Mouse (Mus musculus) myocyte (in vitro differentiated cells): Measurements from ENCODE around the gene Fkrp. TPM values are rescaled to one million over a fixed set of nuclear protein-coding genes. Genes with fewer than 3 reads are reported as not detected.

ENCODE experiments used
- H3K27me3 ChIP-seq: one replicate; pipeline ENCODE4 v1.6.1; 2011; ENCODE audit not compliant: control insufficient read depth, insufficient read depth, insufficient read length
- H3K36me3 ChIP-seq: one replicate; pipeline ENCODE4 v1.6.1; 2011; ENCODE audit not compliant: control insufficient read depth, insufficient read depth
- H3K4me2 ChIP-seq: one replicate; pipeline ENCODE4 v1.6.1; 2011; ENCODE audit warnings: low read depth, control low read depth
- H3K4me3 ChIP-seq: one replicate; pipeline ENCODE4 v1.5.1; 2011; ENCODE audit warnings: mild to moderate bottlenecking, control low read depth, moderate library complexity
- H3K79me2 ChIP-seq: one replicate; pipeline ENCODE4 v1.6.1; 2011; ENCODE audit not compliant: control insufficient read depth, insufficient read depth
- H3ac ChIP-seq: one replicate; pipeline ENCODE4 v1.6.1; 2011; ENCODE audit not compliant: control insufficient read depth, insufficient read length
- CEBPB ChIP-seq: IDR thresholded peaks from 2 replicates; pipeline ENCODE4 v1.6.1; 2011; ENCODE audit warnings: mild to moderate bottlenecking, moderate library complexity; ENCODE audit not compliant: poor library complexity, insufficient read depth, severe bottlenecking
- E2F4 ChIP-seq: IDR thresholded peaks from one replicate; pipeline ENCODE4 v1.6.1; 2011; ENCODE audit warnings: mild to moderate bottlenecking, control low read depth, moderate library complexity; ENCODE audit not compliant: insufficient read depth
- MAX ChIP-seq: IDR thresholded peaks from one replicate; pipeline ENCODE4 v1.6.1; 2011; ENCODE audit warnings: low read depth, mild to moderate bottlenecking, control low read depth
- MYOD1 ChIP-seq, 3 experiments: IDR thresholded peaks; one replicate each; pipeline ENCODE4 v1.6.1; 2011; ENCODE audit warnings: control low read depth in 2 of 3, low read depth in 2 of 3, mild to moderate bottlenecking in 2 of 3, moderate library complexity in 1 of 3; ENCODE audit not compliant: insufficient read length in 2 of 3, control insufficient read depth in 1 of 3
- MYOG ChIP-seq, 3 experiments: IDR thresholded peaks; one replicate each; pipeline ENCODE4 v1.6.1; 2011; ENCODE audit warnings: control low read depth in 2 of 3, low read depth in 2 of 3, mild to moderate bottlenecking in 2 of 3; ENCODE audit not compliant: insufficient read length in 2 of 3, control insufficient read depth in 1 of 3, insufficient read depth in 1 of 3
- POLR2A ChIP-seq: IDR thresholded peaks from one replicate; pipeline ENCODE4 v1.6.1; 2011; ENCODE audit warnings: low read depth, mild to moderate bottlenecking, control low read depth, moderate library complexity; ENCODE audit not compliant: insufficient read length
- POLR2AphosphoS2 ChIP-seq: IDR thresholded peaks from one replicate; pipeline ENCODE4 v1.6.1; 2011; ENCODE audit warnings: low read depth, control low read depth; ENCODE audit not compliant: insufficient read length
- REST ChIP-seq: IDR thresholded peaks from one replicate; pipeline ENCODE4 v1.6.1; 2011; ENCODE audit warnings: mild to moderate bottlenecking, control low read depth, moderate library complexity; ENCODE audit not compliant: insufficient read depth, insufficient read length
- SRF ChIP-seq: IDR thresholded peaks from one replicate; pipeline ENCODE4 v1.6.1; 2011; ENCODE audit warnings: low read depth; ENCODE audit not compliant: control insufficient read depth, insufficient read length
- TCF12 ChIP-seq: IDR thresholded peaks from one replicate; pipeline ENCODE4 v1.6.1; 2011; ENCODE audit warnings: mild to moderate bottlenecking, control low read depth; ENCODE audit not compliant: poor library complexity, insufficient read depth, severe bottlenecking
- TCF3 ChIP-seq: IDR thresholded peaks from one replicate; pipeline ENCODE4 v1.6.1; 2011; ENCODE audit warnings: low read depth, control low read depth; ENCODE audit not compliant: insufficient read length
- USF1 ChIP-seq: IDR thresholded peaks from one replicate; pipeline ENCODE4 v1.6.1; 2011; ENCODE audit warnings: low read depth, mild to moderate bottlenecking, control low read depth, moderate library complexity
- polyA plus RNA-seq: library from polyadenylated mRNA; unstranded; fragments of >200 nt; fragmentation: generic; extraction: Trizol; gene quantifications from one replicate; pipeline ENCODE4 v1.2.1, GENCODE M21; 2012; ENCODE audit warnings: missing spikeins

Gene Fkrp
- polyA plus RNA-seq, 1 experiment: 26.7 TPM

DNA sequence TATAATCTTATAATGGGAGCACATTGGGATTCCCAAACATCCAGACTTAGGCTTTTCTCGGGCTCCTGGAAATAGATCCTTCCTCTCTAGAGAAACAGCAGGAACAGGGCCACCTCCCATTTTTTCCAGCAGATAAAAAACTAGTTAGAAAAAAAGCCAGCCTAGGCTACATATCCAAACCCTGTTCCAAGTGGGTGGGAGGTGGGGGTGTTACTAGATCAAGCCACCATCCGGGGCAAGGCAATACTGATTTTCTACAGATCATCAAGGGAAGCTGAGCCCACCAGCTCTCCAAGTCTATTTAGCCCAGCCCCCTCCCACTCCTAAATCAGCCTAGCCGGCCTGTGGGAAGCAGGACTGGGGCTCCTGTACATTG, 28.2 kb upstream of the Fkrp start:
- Histone ChIP-seq H3K36me3 (no peaks in the 10 kb centered on the region), H3K4me3 (peak overlapping the region; percentile 73), H3ac (no peak overlapping the region), H3K79me2 (no peaks in the 10 kb centered on the region), H3K27me3 (no peaks in the 10 kb centered on the region), H3K4me2 (peak overlapping the region; percentile 98)
- no peak for TF ChIP-seq MYOG (IDR thresholded peaks at IDR 0.05; ENCODE audit: control insufficient read depth in 1 of 3, insufficient read depth in 1 of 3, insufficient read length in 2 of 3, low read depth in 2 of 3)
- TF ChIP-seq POLR2AphosphoS2: no peak
- TF ChIP-seq POLR2A: no peak
- TF ChIP-seq USF1: no peak
- no peak for TF ChIP-seq TCF3
- no peak for TF ChIP-seq REST
- no peak for TF ChIP-seq MAX
- no peak for TF ChIP-seq TCF12
- TF ChIP-seq CEBPB: no peak
- TF ChIP-seq MYOD1 (IDR thresholded peaks at IDR 0.05; ENCODE audit: control insufficient read depth in 1 of 3, insufficient read length in 2 of 3, low read depth in 2 of 3): no peak
- no peak for TF ChIP-seq SRF
- TF ChIP-seq E2F4: no peak

GRCm38 (mm10) chr7:16843441-16844171, 27.1 kb upstream of the Fkrp start:
- Histone ChIP-seq H3K36me3 (peaks cover 3% of the 10 kb centered on the region), H3ac (peak overlapping the region; percentile 61), H3K4me3 (peak overlapping the region; percentile 73), H3K79me2 (no peaks in the 10 kb centered on the region), H3K4me2 (peak overlapping the region; percentile 98), H3K27me3 (no peaks in the 10 kb centered on the region)
- TF ChIP-seq CEBPB (no peak), MAX (no peak), POLR2AphosphoS2 (no peak), MYOG (IDR thresholded peaks at IDR 0.05; ENCODE audit: control insufficient read depth in 1 of 3, insufficient read depth in 1 of 3, insufficient read length in 2 of 3, low read depth in 2 of 3) (no peak), TCF12 (no peak), SRF (no peak), REST (no peak), TCF3 (no peak), E2F4 (no peak), MYOD1 (IDR thresholded peaks at IDR 0.05; ENCODE audit: control insufficient read depth in 1 of 3, insufficient read length in 2 of 3, low read depth in 2 of 3) (no peak), POLR2A (no peak), USF1 (no peak)

GRCm38 (mm10) chr7:16842645-16843063, 26.1 kb upstream of the Fkrp start, which contains the start of gene Prkd2:
TSS of gene Prkd2 (plus strand) at chr7:16842902.
- peak within 1 kb of the TSS; percentile 98 for H3K4me2 ChIP-seq
- H3K4me3 ChIP-seq: peak within 1 kb of the TSS; percentile 73
- peaks cover 3% of the 10 kb centered on the region for H3K36me3 ChIP-seq
- no peaks in the 10 kb centered on the region for H3K27me3 ChIP-seq
- peak within 1 kb of the TSS; percentile 61 for H3ac ChIP-seq
- TF ChIP-seq POLR2A (peak; percentile 21), SRF (no peak), POLR2AphosphoS2 (peak; percentile 87)
- no peaks in the 10 kb centered on the region for H3K79me2 ChIP-seq

- Histone ChIP-seq H3K4me2 (peak overlapping the region; percentile 98), H3ac (peak overlapping the region; percentile 61), H3K79me2 (no peaks in the 10 kb centered on the region), H3K27me3 (no peaks in the 10 kb centered on the region), H3K4me3 (peak overlapping the region; percentile 73), H3K36me3 (peaks cover 3% of the 10 kb centered on the region)
- TF ChIP-seq POLR2A (no peak), POLR2AphosphoS2 (no peak), CEBPB (no peak), REST (no peak), TCF3 (no peak), SRF (no peak), MAX (no peak), MYOG (IDR thresholded peaks at IDR 0.05; ENCODE audit: control insufficient read depth in 1 of 3, insufficient read depth in 1 of 3, insufficient read length in 2 of 3, low read depth in 2 of 3) (no peak), E2F4 (no peak), USF1 (no peak), MYOD1 (IDR thresholded peaks at IDR 0.05; ENCODE audit: control insufficient read depth in 1 of 3, insufficient read length in 2 of 3, low read depth in 2 of 3) (no peak), TCF12 (no peak)
These were observed 25.3 kb upstream of the Fkrp start for GRCm38 (mm10) chr7:16841561-16842560.
